Mouse (Mus musculus) kidney, embryonic 14.5 days (tissue): ENCODE data around the gene Fsd1l. TPM values are rescaled to one million over a fixed set of nuclear protein-coding genes. Genes with fewer than 3 reads are reported as not detected.

Source experiments
- ATAC-seq: fragments of 200-750 bp; cut with Nextera tagmentation; 2 replicates; pipeline ENCODE4 v1.8.0; 2017; ENCODE audit warnings: moderate number of reproducible peaks, mild to moderate bottlenecking, moderate TSS enrichment, moderate library complexity; ENCODE audit not compliant: low FRiP score, low TSS enrichment
- H3K27ac ChIP-seq: fragments of 300-500 bp; sonication (generic); 2 replicates; pipeline ENCODE4 v1.5.1; 2014; ENCODE audit warnings: low read depth, mild to moderate bottlenecking, low read length, moderate library complexity, mixed read lengths
- H3K27me3 ChIP-seq: fragments of 300-500 bp; sonication (generic); 2 replicates; pipeline ENCODE4 v1.6.1; 2014; ENCODE audit warnings: mild to moderate bottlenecking, low read length; ENCODE audit not compliant: control insufficient read depth, insufficient read depth
- H3K36me3 ChIP-seq: fragments of 300-500 bp; sonication (generic); 2 replicates; pipeline ENCODE4 v1.6.1; 2014; ENCODE audit warnings: low read length, mixed read lengths; ENCODE audit not compliant: control insufficient read depth, insufficient read depth
- H3K4me1 ChIP-seq: fragments of 300-500 bp; sonication (generic); 2 replicates; pipeline ENCODE4 v1.6.1; 2014; ENCODE audit warnings: low read length, mixed read lengths; ENCODE audit not compliant: control insufficient read depth, insufficient read depth
- H3K4me2 ChIP-seq: fragments of 300-500 bp; sonication (generic); replicated peaks from 2 replicates; pipeline ENCODE4 v1.6.1; 2014; ENCODE audit warnings: low read depth, mild to moderate bottlenecking, low read length
- H3K4me3 ChIP-seq: fragments of 300-500 bp; sonication (generic); 2 replicates; pipeline ENCODE4 v1.5.1; 2014; ENCODE audit warnings: mild to moderate bottlenecking, low read length
- H3K9ac ChIP-seq: fragments of 300-500 bp; sonication (generic); 2 replicates; pipeline ENCODE4 v1.6.1; 2014; ENCODE audit warnings: low read depth, mild to moderate bottlenecking, low read length, moderate library complexity
- H3K9me3 ChIP-seq: fragments of 300-500 bp; sonication (generic); 2 replicates; pipeline ENCODE4 v1.6.1; 2016; ENCODE audit warnings: low read length; ENCODE audit not compliant: control insufficient read depth
- WGBS: fragments of 180-500 bp; shearing (Covaris S2); extraction: QIAGEN DNeasy Blood & Tissue Kit; methylation state at CpG from one replicate; pipeline ENCODE4 v1.1.7; 2014; 5-methylcytosine and 5-hydroxymethylcytosine counted together
- polyA plus RNA-seq: library from polyadenylated mRNA; unstranded; fragments of >200 nt; fragmentation: Nextera tagmentation; extraction: Ambion mirVana; gene quantifications from 2 replicates; pipeline ENCODE4 v1.2.1, GENCODE M21; 2014

Gene Fsd1l
- polyA plus RNA-seq, 1 experiment from 2014 or later = 7.2 TPM

DNA sequence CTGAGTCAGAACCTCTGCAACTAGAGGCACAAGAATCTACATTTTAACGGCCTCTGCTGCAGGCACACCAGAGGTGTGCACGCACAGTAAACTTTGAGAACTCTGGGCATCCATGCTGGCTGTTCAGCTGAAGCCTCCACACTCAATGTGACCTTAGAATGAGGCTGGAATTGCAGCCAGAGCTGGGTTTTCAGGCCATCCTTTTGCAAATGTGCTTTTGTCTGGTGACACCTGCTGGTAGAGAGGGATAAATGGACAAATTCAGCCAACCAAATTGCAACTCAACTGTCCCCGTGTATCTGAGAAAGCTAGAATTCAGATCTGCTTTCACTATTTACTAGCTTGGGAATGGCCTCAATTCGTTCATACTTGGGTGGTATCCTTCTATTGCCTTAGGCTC is 37.1 kb upstream of the Fsd1l start:
- H3K4me1 ChIP-seq = peaks cover 7% of the 10 kb centered on the region; the same call in 1 of the 2 replicates
- H3K9me3 ChIP-seq = no peaks in the 10 kb centered on the region
- no peaks in the 10 kb centered on the region for H3K36me3 ChIP-seq
- H3K27ac ChIP-seq = no peak overlapping the region
- no peak; the same call in 1 of the 2 replicates for ATAC-seq
- H3K4me2 ChIP-seq = no peak overlapping the region
- no peak overlapping the region for H3K9ac ChIP-seq
- no peaks in the 10 kb centered on the region for H3K27me3 ChIP-seq
- no peak overlapping the region for H3K4me3 ChIP-seq
- WGBS = 29% methylated on average over 4 of the region's 4 CpGs

- Histone ChIP-seq H3K4me1 (peaks cover 7% of the 10 kb centered on the region; the same call in 1 of the 2 replicates), H3K27ac (no peak overlapping the region), H3K4me2 (no peak overlapping the region), H3K27me3 (no peaks in the 10 kb centered on the region), H3K4me3 (no peak overlapping the region), H3K9me3 (no peaks in the 10 kb centered on the region), H3K36me3 (no peaks in the 10 kb centered on the region), H3K9ac (no peak overlapping the region)
- peak; percentile 44; the same call in 1 of the 2 replicates for ATAC-seq
- WGBS = 76% methylated on average over 12 of the region's 12 CpGs
These were observed 35.8 kb upstream of the Fsd1l start for GRCm38 (mm10) chr4:53595246-53596062.

DNA sequence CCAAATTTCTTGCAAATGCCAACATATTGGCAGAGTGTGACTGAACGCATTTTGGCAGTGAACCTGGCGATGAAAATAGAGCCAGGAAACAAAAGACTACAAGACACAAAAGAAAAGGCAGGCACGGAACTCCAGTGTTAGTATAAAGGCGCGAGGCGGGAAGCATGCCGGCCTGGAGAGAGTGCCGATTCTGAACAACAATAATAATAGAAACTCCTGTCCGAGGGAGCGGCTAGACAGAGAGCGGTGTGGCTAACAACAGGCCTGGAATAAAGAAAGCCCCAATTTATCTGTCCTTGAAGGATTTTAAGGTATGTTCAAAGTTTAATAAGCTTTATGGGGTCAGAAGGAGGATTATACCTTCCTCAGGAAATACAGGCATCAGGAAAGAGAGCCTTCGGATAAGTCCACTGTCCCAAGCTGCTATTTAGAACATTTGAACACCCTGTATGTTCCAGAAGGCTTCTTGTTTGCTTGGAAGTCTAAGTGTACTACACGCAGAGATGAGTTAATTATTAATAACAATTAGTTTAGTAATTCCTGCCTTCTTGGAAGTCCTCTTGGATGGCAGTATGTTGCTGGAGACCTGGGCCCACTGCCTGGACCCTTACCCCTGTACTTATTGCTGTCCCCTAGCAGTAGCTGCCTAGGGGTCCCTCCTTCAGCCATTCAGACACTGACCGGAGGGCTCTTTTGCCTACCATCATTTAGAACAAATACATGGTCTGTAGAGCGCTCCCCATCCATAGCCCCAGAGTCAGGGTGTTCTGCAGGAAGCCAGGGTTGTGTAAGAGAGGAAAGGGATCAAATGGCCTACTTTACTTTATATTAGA is 35.0 kb upstream of the Fsd1l start:
- Histone ChIP-seq H3K4me2 (no peak overlapping the region), H3K4me1 (peaks cover 7% of the 10 kb centered on the region; the same call in 1 of the 2 replicates), H3K9me3 (no peaks in the 10 kb centered on the region), H3K36me3 (no peaks in the 10 kb centered on the region), H3K4me3 (no peak overlapping the region), H3K27ac (no peak overlapping the region), H3K9ac (no peak overlapping the region), H3K27me3 (no peaks in the 10 kb centered on the region)
- no peak for ATAC-seq
- WGBS = 77% methylated on average over 15 of the region's 15 CpGs

- Histone ChIP-seq H3K27me3 (no peaks in the 10 kb centered on the region), H3K9ac (no peak overlapping the region), H3K36me3 (no peaks in the 10 kb centered on the region), H3K4me2 (no peak overlapping the region), H3K4me3 (no peak overlapping the region), H3K9me3 (no peaks in the 10 kb centered on the region), H3K4me1 (0 out of 2 replicates have a peak, but pooled peaks cover 5% of the 10 kb centered on the region), H3K27ac (no peak overlapping the region)
- 51% methylated on average over 6 of the region's 6 CpGs for WGBS
- ATAC-seq = no peak
These were observed 30.8 kb upstream of the Fsd1l start for GRCm38 (mm10) chr4:53600462-53600861.

GRCm38 (mm10) chr4:53614576-53615225 is 16.6 kb upstream of the Fsd1l start:
- Histone ChIP-seq H3K27me3 (no peaks in the 10 kb centered on the region), H3K4me2 (no peak overlapping the region), H3K27ac (no peak overlapping the region), H3K4me1 (no peaks in the 10 kb centered on the region), H3K36me3 (no peaks in the 10 kb centered on the region), H3K4me3 (no peak overlapping the region), H3K9ac (no peak overlapping the region), H3K9me3 (no peaks in the 10 kb centered on the region)
- ATAC-seq = no peak
- 87% methylated on average over 5 of the region's 5 CpGs for WGBS

GRCm38 (mm10) chr4:53617968-53618367 is 13.3 kb upstream of the Fsd1l start:
- 0 out of 2 replicates have a peak, but pooled peaks cover 4% of the 10 kb centered on the region for H3K4me1 ChIP-seq
- no peaks in the 10 kb centered on the region for H3K9me3 ChIP-seq
- no peak for ATAC-seq
- 37% methylated on average over 3 of the region's 3 CpGs for WGBS
- H3K9ac ChIP-seq = no peak overlapping the region
- H3K4me2 ChIP-seq = no peak overlapping the region
- H3K36me3 ChIP-seq = no peaks in the 10 kb centered on the region
- H3K4me3 ChIP-seq = no peak overlapping the region
- no peak overlapping the region for H3K27ac ChIP-seq
- H3K27me3 ChIP-seq = no peaks in the 10 kb centered on the region

DNA sequence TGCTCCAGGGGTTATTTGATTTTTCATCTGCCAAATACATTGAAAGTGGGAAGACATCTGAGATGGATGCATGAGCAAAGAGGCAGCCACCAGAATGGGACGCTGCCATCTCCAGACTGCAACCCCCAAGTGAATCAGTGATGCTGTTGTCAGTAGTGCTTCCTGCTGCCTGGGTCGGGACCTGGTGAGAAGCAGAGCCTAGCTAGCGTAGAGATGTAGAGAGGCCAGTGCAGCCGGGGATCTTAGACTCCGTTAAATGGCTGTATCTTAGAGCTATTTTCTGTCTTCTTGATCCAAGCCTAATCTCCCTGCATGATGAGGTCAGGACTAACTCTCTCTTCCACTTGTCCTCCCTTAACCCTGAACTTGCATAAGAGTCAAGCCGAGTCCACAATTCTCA is 11.2 kb upstream of the Fsd1l start:
- WGBS = 88% methylated on average over 6 of the region's 6 CpGs
- Histone ChIP-seq H3K9me3 (no peaks in the 10 kb centered on the region), H3K4me2 (no peak overlapping the region), H3K4me3 (no peak overlapping the region), H3K36me3 (no peaks in the 10 kb centered on the region), H3K4me1 (0 out of 2 replicates have a peak, but pooled peaks cover 4% of the 10 kb centered on the region), H3K27me3 (no peaks in the 10 kb centered on the region), H3K9ac (no peak overlapping the region), H3K27ac (no peak overlapping the region)
- no peak for ATAC-seq

GRCm38 (mm10) chr4:53621084-53621483 is 10.2 kb upstream of the Fsd1l start:
- H3K36me3 ChIP-seq = no peaks in the 10 kb centered on the region
- H3K27ac ChIP-seq = no peak overlapping the region
- H3K4me1 ChIP-seq = 0 out of 2 replicates have a peak, but pooled peaks cover 4% of the 10 kb centered on the region
- 21% methylated on average over 6 of the region's 6 CpGs for WGBS
- H3K9me3 ChIP-seq = no peaks in the 10 kb centered on the region
- H3K4me3 ChIP-seq = no peak overlapping the region
- no peak overlapping the region for H3K9ac ChIP-seq
- H3K4me2 ChIP-seq = no peak overlapping the region
- no peaks in the 10 kb centered on the region for H3K27me3 ChIP-seq
- ATAC-seq = 0 out of 2 replicates have a peak, but pooled peaks have one; percentile 7
